Mouse (Mus musculus): ENCODE data around the gene Icos.

GRCm38 (mm10) chr1:60935968-60936581, 41.7 kb upstream of the Icos start:
- TF ChIP-seq POLR2A (IDR thresholded peaks at IDR 0.05; ENCODE audit: extremely low read depth, insufficient read depth, low read length): no peak
- no peak for TF ChIP-seq CTCF (IDR thresholded peaks at IDR 0.05; ENCODE audit: extremely low read depth, insufficient read depth, low read length)
